Mouse (Mus musculus) lung, embryonic 16.5 days (tissue): ENCODE measurements around the gene Chic1. TPM values are rescaled to one million over a fixed set of nuclear protein-coding genes. Genes with fewer than 3 reads are reported as not detected.

Experiments used
- polyA plus RNA-seq: library from polyadenylated mRNA; unstranded; fragments of >200 nt; fragmentation: Nextera tagmentation; extraction: Ambion mirVana; gene quantifications from 2 replicates; pipeline ENCODE4 v1.2.1, GENCODE M21; 2015

Chic1 gene
- polyA plus RNA-seq, 1 experiment from 2014 or later, result 3.3 TPM

Other genes starting within 250 kb of the Chic1 start
- 0.96 and 1.1 TPM in 2 replicates for gene Nap1l2, start 169.8 kb upstream of the Chic1 start, polyA plus RNA-seq
- 0.10 TPM in 1 of 2 replicates, not detected in the other for gene Cdx4, start 35.1 kb upstream of the Chic1 start, polyA plus RNA-seq
- 0.25 TPM in 1 of 2 replicates, not detected in the other for gene Tsx, start 58.0 kb downstream of the Chic1 start, polyA plus RNA-seq
- not detected in 2 replicates for gene Gm26992, start 65.5 kb downstream of the Chic1 start, polyA plus RNA-seq